Mouse (Mus musculus): ENCODE results near the gene Taf1a.
A peak's percentile ranks its signal among the peaks of the same experiment; 100 is the strongest.
"Not testable (repeated sequence)": the region's sequence is repeated elsewhere in the genome, so short reads cannot be mapped to it uniquely, and the experiment has no call there.

Gene Taf1a

GRCm38 (mm10) chr1:183388426-183389406 is at the start of gene Taf1a:
TSS of gene Taf1a (plus strand) at chr1:183388981.
- peak; percentile 100 for ATAC-seq (ENCODE audit: insufficient number of reproducible peaks, low FRiP score, low TSS enrichment)

GRCm38 (mm10) chr1:183342902-183343301 is 45.9 kb upstream of the Taf1a start:
- ATAC-seq (ENCODE audit: insufficient number of reproducible peaks, low FRiP score, low TSS enrichment) = not testable (repeated sequence)

- peak; percentile 83 for ATAC-seq (ENCODE audit: insufficient number of reproducible peaks, low FRiP score, low TSS enrichment)
Measured at GRCm38 (mm10) chr1:183344886-183345816, 43.6 kb upstream of the Taf1a start.

- peak; percentile 22; the same call in 1 of the 2 replicates for ATAC-seq (ENCODE audit: insufficient number of reproducible peaks, low FRiP score, low TSS enrichment)
Measured at GRCm38 (mm10) chr1:183345817-183346195, 43.0 kb upstream of the Taf1a start.

GRCm38 (mm10) chr1:183349840-183350239 is 38.9 kb upstream of the Taf1a start:
- ATAC-seq (ENCODE audit: insufficient number of reproducible peaks, low FRiP score, low TSS enrichment) = peak; percentile 51; the same call in 1 of the 2 replicates

- ATAC-seq (ENCODE audit: insufficient number of reproducible peaks, low FRiP score, low TSS enrichment) = no peak
Measured at GRCm38 (mm10) chr1:183358901-183359300, 29.9 kb upstream of the Taf1a start.

- ATAC-seq (ENCODE audit: insufficient number of reproducible peaks, low FRiP score, low TSS enrichment) = no peak
Measured at GRCm38 (mm10) chr1:183362301-183362700, 26.5 kb upstream of the Taf1a start.

- ATAC-seq (ENCODE audit: insufficient number of reproducible peaks, low FRiP score, low TSS enrichment) = no peak
Measured at GRCm38 (mm10) chr1:183362729-183363576, 25.8 kb upstream of the Taf1a start.

- no peak for ATAC-seq (ENCODE audit: insufficient number of reproducible peaks, low FRiP score, low TSS enrichment)
Measured at GRCm38 (mm10) chr1:183363577-183363867, 25.3 kb upstream of the Taf1a start.

GRCm38 (mm10) chr1:183366361-183366760 is 22.4 kb upstream of the Taf1a start:
- ATAC-seq (ENCODE audit: insufficient number of reproducible peaks, low FRiP score, low TSS enrichment) = no peak

- ATAC-seq (ENCODE audit: insufficient number of reproducible peaks, low FRiP score, low TSS enrichment) = peak; percentile 11
Measured at GRCm38 (mm10) chr1:183368601-183369400, 20.0 kb upstream of the Taf1a start.

- peak; percentile 99 for ATAC-seq (ENCODE audit: insufficient number of reproducible peaks, low FRiP score, low TSS enrichment)
Measured at GRCm38 (mm10) chr1:183369427-183370014, 19.3 kb upstream of the Taf1a start, which contains the start of gene Mia3. TSS of gene Mia3 (minus strand) at chr1:183369553.

- no peak for ATAC-seq (ENCODE audit: insufficient number of reproducible peaks, low FRiP score, low TSS enrichment)
Measured at GRCm38 (mm10) chr1:183374728-183375127, 14.1 kb upstream of the Taf1a start.

- no peak for ATAC-seq (ENCODE audit: insufficient number of reproducible peaks, low FRiP score, low TSS enrichment)
Measured at GRCm38 (mm10) chr1:183377045-183377444, 11.7 kb upstream of the Taf1a start.

GRCm38 (mm10) chr1:183378321-183378941 is 10.3 kb upstream of the Taf1a start:
- ATAC-seq (ENCODE audit: insufficient number of reproducible peaks, low FRiP score, low TSS enrichment) = no peak

GRCm38 (mm10) chr1:183379376-183379775 is 9.4 kb upstream of the Taf1a start:
- not testable (repeated sequence) for ATAC-seq (ENCODE audit: insufficient number of reproducible peaks, low FRiP score, low TSS enrichment)

- no peak for ATAC-seq (ENCODE audit: insufficient number of reproducible peaks, low FRiP score, low TSS enrichment)
Measured at GRCm38 (mm10) chr1:183381816-183382215, 7.0 kb upstream of the Taf1a start.

- ATAC-seq (ENCODE audit: insufficient number of reproducible peaks, low FRiP score, low TSS enrichment) = no peak
Measured at GRCm38 (mm10) chr1:183382621-183383020, 6.2 kb upstream of the Taf1a start.
